Mouse (Mus musculus) CD4-positive naive resting alpha-beta T cell, adult 76 days (primary cell): ENCODE data around the gene Ddt. TPM values are rescaled to one million over a fixed set of nuclear protein-coding genes. Genes with fewer than 3 reads are reported as not detected.

Experiments used
- total RNA-seq: library from RNA; stranded (reverse); gene quantifications from one replicate; pipeline ENCODE4 v1.2.4, GENCODE M21; 2023

Ddt gene
- total RNA-seq: 22.5 TPM

DNA sequence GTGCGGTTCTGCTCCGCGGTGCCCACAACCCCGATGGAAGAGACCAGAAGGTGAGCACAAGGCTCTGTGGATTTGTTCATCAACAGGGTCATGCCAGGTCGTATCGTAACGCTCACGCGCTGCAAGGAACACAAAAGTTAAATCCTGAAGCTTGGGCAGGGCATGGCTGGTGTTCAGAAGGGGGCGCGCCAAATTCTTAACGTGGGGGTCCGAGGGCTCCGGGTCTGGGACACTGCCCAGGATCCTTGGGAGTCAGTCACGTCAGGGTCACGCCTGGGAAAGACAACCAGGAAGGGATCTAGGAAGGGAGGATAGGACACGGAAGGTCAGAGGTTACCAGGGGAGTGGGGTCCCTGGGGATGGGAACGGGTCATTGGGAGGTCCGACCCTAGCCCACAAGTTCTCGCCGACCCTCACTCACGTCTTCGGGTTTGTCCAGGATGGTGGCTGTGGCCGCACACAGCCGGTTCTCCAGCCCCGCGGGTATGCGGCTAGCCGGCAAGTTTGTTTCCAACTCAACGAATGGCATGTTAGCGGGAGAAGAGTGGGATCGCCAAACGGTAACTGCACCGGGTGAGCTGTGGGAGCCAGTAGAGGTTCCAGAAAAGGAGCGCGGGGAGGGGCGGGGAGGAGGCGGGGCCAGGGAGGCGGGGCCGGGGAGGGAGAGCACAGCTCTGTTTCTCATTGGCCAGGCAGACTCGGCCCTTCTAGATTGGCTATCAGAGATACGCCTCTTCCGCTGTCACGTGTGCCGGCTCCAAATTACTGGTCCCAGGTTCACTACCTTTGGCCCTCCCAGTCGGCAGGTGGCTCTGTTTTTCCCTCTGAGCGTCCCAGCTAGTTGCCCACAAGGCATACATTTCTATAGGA, at the start of gene Ddt:
Ddt (minus strand) TSS at position 620 of the 870 bp plus-strand sequence.

GRCm38 (mm10) chr10:75822443-75822842, 49.2 kb upstream of the Ddt start, which contains the start of gene Gstt4:
Gene Gstt4 (minus strand): TSS chr10:75822543.

DNA sequence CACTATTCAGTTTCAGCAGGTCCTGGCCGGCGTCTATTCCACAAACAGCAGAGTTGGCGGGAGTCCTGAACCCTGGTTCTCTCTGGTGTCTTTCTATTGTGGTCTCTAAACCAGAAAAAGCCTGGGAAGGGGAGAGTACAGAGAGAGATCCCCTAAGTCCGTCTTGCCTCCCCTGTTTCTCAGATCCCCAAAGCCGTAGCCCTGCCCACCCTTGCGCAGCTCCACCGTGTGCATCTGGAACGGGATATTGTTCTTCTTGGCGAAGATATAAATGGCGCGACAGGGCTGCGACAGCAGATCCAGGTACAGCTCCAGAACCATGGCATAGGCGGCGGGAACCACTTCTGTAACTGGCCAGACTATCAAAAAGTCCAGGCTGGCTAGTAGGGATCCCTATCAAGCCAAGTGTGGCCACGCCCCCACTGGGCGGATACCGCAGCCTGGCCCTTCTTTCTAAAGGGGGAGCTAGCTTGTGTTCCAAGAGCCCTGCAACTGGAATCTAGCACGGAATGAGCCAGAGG, 25.0 kb upstream of the Ddt start, which contains the start of gene Gstt1:
Gstt1 (minus strand) TSS at position 409 of the 521 bp plus-strand sequence.

GRCm38 (mm10) chr10:75780769-75781578, 7.8 kb upstream of the Ddt start, which contains the start of the genes Gm20441 and Gstt3:
Gene Gm20441 (minus strand): TSS chr10:75780954.
Gene Gstt3 (minus strand): TSS chr10:75781414.

DNA sequence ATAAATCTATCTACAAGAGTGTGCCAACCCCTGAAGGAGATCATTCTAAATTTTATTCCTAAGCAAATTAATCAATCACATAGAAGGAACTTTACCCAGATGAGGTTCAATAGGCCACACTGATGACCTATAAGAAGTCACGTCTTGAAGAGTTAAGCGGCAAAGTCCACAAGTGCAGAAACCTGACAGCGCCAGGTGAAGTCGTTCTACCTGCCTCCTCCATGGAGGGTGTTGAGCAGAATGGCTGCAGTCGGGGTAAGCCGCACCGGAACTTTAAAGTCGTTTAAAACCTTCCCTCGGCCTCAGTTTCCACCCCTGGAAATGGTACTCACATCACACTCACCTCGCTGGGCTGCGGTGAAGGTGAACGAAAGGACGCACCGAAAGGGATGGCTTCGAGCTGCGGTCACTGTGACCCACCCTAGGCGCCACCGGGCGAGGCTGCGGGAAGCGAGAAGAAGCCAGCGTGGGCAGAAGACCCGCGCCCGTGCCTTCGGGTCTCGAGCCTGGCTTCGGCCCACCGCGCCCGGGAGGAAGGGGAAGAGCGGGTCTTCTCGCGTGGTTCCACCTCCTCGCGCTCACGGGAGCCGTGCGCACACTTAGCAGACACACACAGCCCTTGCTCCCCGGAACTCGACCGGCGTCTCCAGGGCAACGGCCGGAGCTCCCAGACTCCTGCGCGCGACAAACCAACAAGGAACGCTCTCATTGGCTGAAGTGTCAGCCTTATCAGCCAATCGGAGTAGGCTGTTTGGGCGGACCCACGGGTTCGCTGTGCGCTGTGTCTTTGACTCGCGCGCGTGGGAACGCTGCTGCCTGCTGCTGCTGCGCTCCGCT, 9.3 kb downstream of the Ddt start, which contains the start of gene Cabin1:
Cabin1 (minus strand) TSS at position 660 of the 837 bp plus-strand sequence.

Other genes starting within 250 kb of the Ddt start
- gene Lrrc75b, start 213.1 kb downstream of the Ddt start, total RNA-seq: 4.3 TPM
- gene Ggt1, start 211.8 kb downstream of the Ddt start, total RNA-seq: 21.5 TPM
- gene Ggt5, start 184.1 kb downstream of the Ddt start, total RNA-seq: 28.1 TPM
- gene Susd2, start 129.4 kb downstream of the Ddt start, total RNA-seq: 4.5 TPM
- gene Cabin1, start 9.1 kb downstream of the Ddt start, total RNA-seq: 113 TPM
- gene Gm20441, start 7.5 kb upstream of the Ddt start, total RNA-seq: not detected
- 1.4 TPM for gene Gstt3, start 8.0 kb upstream of the Ddt start, total RNA-seq
- gene Gstt1, start 25.2 kb upstream of the Ddt start, total RNA-seq: not detected
- gene Gstt4, start 49.1 kb upstream of the Ddt start, total RNA-seq: not detected
- 15.5 TPM for gene Gstt2, start 64.0 kb upstream of the Ddt start, total RNA-seq
- gene Mif, start 86.8 kb upstream of the Ddt start, total RNA-seq: 234 TPM
- 4.4 TPM for gene Derl3, start 120.0 kb upstream of the Ddt start, total RNA-seq
- gene Smarcb1, start 148.2 kb upstream of the Ddt start, total RNA-seq: 40.9 TPM
- 32.8 TPM for gene Chchd10, start 159.7 kb upstream of the Ddt start, total RNA-seq
- 2.8 TPM for gene Mmp11, start 163.1 kb upstream of the Ddt start, total RNA-seq
- gene Gm867, start 167.3 kb upstream of the Ddt start, total RNA-seq: not detected
- gene Vpreb3, start 169.6 kb upstream of the Ddt start, total RNA-seq: 6.7 TPM
- 1.0 TPM for gene Gm5134, start 181.1 kb upstream of the Ddt start, total RNA-seq